Mouse (Mus musculus) layer of hippocampus, adult 18-20 months (tissue): Measurements from ENCODE around the gene Heatr6. TPM values are rescaled to one million over a fixed set of nuclear protein-coding genes. Genes with fewer than 3 reads are reported as not detected.

Source experiments
- DNase-seq, 2 experiments: peaks; one replicate each; pipeline ENCODE4 v3.0.0; 2022; ENCODE audit warnings: low spot score in 2 of 2
- total RNA-seq, 2 experiments: library from RNA; stranded (reverse); gene quantifications; 2 replicates each; pipeline ENCODE4 v1.2.3; 2021

Gene Heatr6
- total RNA-seq, 2 experiments from 2014 or later, result 15.0 to 16.0 TPM

DNA sequence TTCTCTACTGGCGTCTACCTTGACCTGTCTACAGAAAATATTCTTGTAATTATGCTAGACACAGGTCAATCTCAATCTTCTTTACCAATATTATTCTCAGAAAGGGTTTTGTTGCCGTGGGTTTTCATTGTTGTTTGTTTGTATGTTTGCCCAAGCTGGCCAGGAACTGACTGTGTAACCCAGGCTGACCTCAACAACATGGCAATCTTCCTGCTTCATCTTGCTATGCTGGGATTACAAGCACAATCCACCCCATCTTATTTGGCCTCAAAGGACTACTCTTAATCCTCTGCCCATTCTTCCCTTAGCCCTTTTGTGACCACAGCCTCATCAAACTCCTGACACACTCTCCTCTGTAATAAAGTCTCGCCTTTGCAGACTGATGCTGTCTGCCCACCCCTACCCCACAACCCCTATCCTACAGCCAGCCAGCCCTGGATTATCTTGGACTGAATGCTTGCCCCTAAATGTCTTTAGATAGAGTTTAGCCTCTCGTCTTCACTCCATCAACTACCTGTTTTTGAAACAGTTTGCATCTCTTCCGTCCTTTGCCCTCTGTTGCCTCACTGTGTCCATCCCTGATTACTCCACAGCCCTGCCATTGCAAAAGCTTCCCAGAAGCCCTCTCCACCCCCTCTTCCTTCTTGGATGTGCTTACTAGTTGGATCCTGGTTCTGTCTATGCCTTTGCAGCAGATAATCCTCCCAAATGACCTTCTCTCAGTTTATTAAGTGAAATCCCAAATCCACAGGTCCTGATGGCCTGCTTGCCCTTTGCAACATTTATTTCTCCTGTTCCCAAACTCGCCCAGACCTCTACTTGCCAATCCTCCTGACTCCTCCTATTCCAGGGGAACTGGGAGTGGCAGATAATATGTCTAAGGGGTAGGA lies 5.9 kb upstream of the Heatr6 start:
- DNase-seq, result no peak

DNA sequence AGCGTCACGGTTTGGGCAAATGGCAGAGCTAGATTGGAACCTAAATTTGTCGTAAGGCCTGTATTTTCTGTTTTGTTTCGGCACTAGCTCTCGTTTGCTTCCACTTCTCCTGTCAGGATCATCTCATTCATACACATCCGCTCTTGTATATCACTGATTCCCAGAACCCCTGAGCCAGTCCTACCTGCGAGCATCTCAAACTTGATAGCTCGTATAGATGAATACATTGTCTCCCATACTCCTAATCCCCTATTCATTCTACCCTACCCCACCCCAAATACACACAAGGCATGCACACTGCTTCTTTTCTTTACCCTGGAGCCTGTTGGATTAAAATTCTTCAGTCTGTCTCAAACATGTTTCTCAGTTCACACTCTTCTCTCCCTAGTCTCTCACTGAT lies 731 bp downstream of the Heatr6 start:
- no peak for DNase-seq

DNA sequence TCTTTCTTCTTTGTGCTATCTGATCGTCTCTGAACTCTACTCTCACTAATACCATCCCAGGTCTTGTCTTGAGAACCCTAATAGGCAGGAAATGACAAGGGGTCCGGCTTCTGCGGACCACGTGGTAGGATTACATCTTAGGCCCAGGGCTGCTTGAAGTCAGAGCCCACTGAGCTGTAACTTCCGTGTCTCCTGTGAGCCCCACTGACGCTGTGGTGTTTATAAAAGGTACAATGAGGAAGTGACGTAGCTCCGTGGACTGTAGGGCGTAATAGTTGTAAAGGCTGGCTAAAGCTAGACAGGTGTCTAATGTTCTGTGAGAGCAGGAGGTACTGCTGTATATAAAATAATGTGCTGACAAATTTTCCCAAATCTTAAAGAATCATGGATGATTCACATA lies 13.8 kb downstream of the Heatr6 start:
- no peak for DNase-seq

DNA sequence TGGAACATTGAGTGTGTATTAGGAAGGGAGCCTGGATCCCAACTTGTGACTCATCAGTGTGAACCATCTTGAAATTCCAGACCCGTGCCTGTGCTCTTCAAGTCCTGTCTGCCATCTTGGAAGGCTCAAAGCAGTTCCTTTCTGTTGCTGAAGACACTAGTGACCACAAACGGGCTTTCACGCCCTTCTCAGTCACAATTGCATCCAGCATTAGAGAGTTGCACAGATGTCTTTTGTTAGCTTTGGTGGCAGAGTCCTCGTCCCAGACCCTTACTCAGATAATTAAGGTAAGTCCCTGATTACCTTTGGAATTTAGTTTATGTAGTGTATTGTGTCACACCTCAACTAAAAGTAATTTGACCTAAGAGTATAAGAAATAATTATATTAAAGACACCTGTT lies 15.5 kb downstream of the Heatr6 start:
- DNase-seq, result no peak

DNA sequence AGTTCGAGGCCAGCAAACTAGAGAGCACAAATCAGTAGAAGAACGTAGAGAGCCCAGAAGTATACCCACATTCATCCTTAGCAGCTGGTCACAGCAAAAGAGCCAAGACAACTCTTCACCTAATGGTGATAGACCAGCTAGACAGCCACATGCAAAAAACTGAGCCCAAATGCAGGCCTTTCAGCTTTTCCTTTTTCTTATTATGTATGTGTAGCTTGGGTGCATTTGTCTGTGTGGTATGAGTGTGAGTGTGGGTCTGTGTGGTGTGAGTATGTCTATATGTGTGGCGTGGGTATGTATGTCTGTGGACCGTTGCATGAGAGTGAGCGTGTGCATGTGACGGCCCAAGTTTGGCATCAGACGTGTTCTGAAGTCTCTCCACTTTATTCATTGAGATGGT lies 17.5 kb downstream of the Heatr6 start:
- no peak for DNase-seq

DNA sequence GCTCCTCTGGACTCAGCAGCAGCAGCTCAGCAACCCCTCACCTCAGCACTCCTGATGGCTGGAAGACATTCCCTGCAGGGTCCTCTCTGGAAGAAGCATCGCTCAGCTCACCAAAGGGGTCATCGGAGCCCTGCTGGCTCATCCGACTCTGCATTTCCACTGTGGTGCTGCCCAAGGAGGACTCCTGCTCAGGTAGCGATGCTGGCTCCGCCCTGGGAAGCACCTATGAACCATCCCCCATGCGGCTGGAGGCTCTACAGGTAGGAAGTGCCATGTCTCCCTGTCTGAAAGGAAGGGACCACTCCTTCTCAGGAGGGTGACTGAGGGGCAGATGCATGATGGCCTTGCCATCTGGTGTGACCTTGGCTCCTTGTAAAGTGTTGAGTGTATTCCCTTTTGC lies 18.8 kb downstream of the Heatr6 start:
- DNase-seq, result no peak

DNA sequence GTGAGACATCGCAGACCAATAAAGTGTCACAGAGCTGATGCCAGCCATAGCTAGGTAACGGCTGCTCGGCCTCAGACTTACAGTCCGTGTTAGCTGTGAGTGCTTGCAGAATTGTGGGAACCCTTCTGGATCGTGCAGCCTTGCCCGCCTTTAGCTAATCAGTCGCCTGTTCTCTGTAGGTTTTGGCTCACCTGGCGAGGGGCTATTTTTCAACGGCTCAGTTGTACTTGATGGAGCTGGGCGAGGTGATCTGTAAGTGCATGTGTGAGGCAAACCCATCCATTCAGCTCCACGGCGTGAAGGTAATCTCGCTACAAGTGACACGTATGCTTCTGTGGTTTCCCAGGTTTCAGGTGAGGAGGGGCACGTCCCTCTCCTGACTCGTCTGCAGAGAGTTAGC lies 20.2 kb downstream of the Heatr6 start:
- no peak for DNase-seq

DNA sequence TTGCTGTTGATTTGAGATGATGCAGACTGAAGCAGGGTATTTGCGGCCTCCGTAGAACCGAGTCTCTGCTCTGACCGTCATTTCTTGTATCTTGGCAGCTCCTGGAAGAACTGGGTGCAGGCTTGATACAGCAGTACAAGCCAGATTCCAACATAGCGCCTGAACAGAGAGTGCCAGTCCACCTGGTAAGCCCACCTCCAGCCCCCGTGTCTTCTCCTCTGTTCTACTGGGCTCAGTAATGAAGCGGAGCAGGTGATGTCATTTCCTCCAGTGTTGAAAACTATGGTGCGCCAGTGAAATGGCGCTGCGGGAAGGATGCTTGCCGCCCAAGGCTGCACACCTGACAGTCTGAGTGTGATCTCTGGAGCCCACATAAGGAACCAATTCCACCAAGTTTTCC lies 20.8 kb downstream of the Heatr6 start:
- no peak for DNase-seq

DNA sequence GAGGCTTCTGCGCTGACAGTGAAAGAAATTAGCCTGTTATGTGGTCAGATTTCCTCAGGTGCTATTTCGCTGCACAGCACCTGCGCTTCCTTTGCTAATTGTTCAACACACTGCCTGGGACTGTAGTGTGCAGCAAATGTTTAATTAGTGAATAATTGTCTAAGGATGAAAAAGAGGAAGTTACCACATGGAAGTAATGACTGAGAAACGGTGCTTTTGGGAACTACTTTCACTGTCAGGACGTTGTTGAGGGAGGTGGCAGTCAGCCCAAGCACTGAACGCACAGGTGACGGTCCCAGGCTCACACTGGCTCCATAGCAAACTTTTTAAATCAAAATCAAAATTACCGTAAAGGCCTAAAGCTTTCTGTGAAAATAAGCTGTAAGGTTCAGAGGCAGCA lies 23.3 kb downstream of the Heatr6 start:
- no peak for DNase-seq

DNA sequence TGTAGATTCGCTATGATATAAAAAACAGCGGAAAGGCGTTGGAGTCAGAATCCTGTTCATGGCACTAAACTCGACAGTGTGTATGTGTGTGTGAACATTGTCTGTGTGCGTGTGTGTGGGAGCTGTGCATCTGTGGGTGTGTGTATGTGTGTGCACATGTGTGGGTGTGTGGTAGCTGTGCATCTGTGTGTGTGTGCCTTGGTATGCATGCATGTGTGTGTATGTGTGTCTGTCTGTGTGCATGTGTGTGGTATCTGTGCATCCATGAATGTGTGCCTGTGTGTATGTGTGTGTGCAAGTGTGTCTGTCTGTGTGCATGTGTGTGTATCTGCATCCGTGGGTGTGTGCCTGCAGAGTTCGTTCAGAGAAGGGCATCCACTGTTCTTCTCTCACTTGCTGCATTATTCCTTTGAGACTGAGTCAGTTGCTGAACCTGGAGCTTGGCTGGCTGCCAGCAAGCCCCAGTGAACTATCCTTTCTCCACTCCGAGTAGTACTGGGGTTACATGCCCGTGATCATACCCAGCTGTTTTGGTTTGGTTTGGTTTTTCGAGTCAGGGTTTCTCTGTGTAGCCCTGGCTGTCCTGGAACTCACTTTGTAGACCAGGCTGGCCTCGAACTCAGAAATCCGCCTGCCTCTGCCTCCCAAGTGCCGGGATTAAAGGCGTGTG lies 30.6 kb downstream of the Heatr6 start:
- DNase-seq, result no peak

DNA sequence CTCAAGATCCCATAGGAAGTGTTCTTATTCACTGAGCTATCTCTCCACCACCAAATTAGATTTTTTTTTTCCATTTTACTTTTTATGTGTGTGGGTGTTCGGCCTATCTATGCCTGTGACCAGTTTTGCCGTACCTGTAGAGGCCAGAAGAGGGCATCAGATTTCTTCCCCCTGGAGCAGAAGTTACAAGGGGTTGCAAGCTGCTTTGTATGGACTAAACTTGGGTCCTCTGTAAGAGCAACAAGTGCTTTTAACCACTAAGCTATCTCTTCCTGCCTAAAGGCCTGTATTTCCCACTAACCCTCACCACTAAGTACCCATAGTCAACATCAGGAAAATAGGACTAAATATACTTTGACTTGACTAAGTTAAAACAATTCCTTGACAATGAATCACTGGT lies 31.2 kb downstream of the Heatr6 start:
- DNase-seq, result peak in 1 of 2 experiments; percentile 37

DNA sequence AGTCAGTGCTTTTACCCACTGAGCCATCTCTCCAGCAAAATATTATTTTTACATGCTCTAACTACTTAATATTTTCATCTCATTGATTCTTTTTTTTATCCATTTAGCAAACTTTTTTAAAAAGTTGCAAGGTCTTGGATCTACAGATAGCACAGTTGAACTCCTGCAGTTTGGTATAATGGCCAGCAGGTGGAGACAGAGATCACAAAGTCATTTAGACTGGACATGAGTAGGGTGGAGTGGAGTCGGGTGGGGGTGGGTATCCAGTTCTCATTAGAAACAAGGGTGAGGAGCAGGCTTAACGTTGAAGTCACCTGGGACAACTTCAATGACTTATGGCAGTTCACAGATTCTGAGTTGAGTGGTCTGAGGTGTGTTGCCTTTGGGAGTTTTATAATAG lies 31.9 kb downstream of the Heatr6 start:
- peak; percentile 23 to 64 for DNase-seq

DNA sequence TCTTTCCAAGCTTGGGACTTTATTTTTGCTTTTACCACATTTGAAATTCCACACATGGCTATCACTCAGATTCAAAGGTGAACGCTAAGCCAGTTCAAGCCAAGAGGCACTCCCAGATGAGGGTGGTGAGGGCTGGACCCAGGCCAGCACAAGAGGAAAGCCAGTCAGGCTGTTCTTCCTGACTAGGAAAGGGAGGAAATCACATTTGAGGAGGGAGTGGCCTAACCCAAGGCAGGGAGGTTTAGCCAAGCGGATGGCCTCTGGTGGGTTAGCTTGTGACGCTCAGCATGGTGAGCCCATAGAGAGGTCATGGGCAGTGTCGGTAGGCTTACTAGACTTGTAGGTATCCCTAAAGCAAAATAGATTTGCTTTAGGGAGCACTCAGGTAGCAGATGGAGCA lies 33.3 kb downstream of the Heatr6 start:
- DNase-seq, result no peak

DNA sequence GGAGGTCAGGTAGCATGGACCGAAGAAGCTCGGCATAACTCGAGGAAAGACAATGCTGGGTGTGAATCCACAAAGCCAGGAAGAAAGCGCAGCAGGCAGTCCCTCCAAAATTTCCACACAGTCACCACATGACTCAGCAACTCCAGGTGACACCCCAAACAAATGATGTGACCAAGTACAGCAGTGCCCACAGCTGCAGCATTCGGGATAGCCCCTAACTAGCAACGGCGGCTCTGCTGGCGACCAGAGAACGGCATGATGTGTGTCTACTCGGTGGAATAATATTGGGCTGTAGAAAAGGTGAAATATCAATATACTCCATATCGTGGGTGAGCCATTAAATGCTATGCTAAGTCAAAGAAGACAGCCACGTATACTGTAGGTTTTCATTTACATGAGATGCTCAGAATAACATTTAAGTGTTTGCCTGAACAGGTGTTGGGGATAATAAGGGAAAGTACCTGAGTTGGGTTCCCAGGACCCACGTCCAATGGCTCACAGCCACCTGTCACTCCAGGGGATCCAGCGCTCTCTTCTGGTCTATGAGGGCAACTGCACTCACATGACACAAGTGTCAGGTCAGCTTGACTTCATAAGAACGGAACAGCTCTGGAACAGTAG lies 34.0 kb downstream of the Heatr6 start:
- DNase-seq, result no peak

DNA sequence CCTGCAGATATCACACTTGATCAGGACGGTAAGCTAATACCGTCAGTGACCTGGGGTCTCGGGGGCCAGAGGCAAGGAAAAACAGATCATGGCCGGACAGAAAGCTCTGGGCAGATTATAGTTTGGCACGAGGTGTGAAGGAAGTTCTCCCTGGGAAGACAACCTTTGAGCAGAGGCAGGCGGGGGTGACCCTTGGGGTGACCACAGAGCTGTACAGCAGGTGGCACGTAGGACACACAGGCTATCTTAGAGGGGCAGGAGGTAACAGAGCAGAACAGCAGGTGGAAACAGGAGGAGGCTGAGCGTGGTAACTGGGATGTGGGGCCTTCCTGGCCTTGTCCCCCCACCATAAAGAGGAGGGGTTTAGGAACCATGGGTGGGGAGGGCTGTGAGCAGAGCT lies 34.8 kb downstream of the Heatr6 start:
- no peak for DNase-seq

DNA sequence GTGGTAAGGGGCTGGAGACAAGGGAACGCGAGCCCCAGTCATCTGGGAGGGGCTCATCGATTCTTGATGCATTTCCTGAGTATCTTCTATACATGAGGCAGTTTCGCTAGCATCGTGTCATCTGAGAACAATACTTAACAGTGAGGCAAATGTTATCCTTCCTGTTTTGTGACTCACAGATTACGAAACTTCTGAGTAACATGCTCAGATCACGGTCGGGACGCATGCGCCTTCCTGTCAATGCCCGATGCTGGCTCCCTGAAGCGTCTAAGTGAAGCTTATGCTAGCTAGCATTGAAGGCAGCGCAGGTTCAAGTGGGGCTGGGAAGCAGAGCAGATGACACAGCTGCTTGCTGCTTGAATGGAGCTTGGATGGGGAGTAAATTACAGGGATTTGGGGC lies 35.8 kb downstream of the Heatr6 start:
- peak in 1 of 2 experiments; percentile 53 for DNase-seq

DNA sequence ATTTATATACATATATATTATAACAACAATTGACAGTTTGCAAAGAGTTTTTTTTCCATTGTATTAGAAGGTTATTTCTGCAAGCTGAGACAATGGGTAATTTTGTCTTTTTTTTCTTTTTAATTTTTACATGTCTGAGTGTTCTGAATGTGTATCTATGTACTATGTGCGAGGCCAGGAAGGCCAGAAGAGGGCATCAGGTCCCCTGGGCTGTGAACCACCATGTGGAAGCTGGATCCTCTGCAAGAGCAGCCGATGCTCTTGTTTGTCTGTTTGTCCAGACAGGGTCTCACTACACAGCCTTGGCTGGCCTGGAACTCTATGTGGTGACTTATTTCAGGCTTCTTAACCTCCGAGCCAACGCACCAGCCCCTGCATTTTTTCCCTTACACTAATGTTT lies 37.6 kb downstream of the Heatr6 start:
- no peak for DNase-seq

DNA sequence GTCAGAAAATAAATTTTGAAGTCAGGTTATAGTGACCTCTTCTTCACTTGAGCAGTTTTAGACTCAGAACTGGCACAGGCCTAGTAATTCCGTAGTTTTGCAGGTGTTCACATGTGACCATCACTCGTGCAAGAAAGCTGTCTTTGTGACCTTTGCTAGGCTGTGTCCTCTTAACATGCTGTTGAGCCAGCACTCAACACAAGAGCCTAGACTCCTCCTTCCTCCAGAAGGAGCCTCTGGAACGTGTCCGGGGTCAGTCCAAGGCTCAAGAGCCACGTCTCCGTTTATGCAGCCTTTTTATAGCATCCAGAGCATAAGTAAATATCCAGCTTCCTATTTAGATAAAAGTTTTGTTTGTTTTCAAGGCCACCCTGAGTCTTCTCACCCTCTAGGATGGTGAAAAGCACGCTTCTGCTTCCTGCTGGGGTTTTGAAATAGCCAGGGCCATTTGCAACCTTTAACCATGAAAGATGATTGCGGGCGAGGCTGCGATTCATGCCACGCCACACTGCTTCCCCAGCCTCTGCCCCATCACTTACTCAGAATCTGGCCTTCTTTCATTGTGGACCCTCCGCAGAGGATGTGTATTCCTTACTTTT lies 38.9 kb downstream of the Heatr6 start:
- no peak for DNase-seq

DNA sequence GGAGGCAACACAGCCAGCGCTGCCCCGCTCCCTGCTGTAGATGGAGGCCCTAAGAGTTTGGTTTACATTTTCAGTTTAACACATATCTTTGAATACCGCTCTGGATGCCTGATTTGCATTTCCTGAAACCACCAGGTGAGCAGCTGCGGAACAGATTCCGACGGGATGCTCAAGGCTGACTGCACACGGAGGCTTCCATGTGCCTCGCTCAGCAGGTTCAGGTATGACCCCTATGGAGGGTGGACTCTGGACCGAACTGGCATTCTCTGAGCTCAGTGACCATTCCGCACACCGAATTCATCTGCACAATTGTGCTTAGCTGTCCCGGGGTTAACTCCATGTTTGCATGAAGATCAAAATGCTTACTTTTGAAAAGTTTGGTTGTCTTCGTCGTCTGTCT lies 39.8 kb downstream of the Heatr6 start:
- DNase-seq, result no peak

DNA sequence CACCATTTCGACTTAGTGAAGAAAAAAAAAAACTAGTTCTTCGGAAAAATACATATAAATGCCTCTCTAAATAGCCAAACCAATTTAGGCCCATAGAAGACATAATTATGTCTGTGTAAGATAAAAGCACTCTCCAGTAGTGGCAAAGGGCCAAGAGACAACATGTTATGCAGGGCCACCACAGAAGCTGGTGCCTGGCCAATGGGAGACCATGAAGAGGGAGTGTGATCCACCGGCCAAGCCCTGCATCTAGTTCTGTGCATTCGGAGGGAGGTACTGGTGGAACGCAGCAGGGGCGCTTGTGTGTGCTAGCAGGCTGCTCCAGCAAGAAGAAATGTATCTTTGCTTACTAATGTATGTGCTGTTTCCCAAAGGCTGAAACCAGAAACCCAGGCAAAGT lies 42.6 kb downstream of the Heatr6 start:
- DNase-seq, result no peak

DNA sequence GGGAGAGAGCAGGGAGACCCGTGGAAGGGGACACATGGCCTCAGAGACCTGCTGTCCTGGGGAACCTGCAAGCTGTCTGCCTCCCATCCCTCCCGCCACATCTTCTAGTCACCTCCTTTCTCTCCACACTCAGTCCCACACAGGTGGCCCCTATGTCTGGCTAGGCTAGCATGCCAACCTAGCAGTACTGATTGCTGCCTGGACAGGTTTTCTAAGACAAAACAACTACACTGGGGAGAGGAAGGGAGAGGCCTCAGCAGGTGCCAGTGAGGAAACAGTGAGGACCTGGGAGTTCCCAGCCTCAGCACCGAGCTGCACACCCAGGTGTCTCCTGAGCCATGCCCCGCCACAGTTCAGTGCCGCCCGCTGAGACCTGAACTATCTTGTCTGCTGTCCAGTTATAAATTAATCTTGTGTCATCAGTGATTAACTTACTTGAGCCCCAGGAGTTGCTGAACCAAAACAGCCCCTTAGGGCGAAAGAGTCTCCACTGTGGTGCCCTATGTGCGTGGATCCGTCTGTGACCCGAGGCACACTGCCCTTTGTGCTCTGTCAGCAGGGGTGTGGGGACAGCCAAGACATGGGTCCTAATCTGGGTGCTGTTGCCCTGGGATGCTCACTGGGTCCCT lies 43.6 kb downstream of the Heatr6 start:
- no peak for DNase-seq
